Mouse (Mus musculus) stomach, embryonic 16.5 days (tissue): ENCODE measurements around the gene Krt87. TPM values are rescaled to one million over a fixed set of nuclear protein-coding genes. Genes with fewer than 3 reads are reported as not detected.

Experiments
- ATAC-seq: fragments of 200-750 bp; cut with Nextera tagmentation; 2 replicates; pipeline ENCODE4 v1.8.0; 2017; ENCODE audit warnings: moderate number of reproducible peaks, moderate TSS enrichment; ENCODE audit not compliant: insufficient read depth, low FRiP score
- H3K27ac ChIP-seq: fragments of 300-500 bp; sonication (generic); 2 replicates; pipeline ENCODE4 v1.5.1; 2014; ENCODE audit warnings: low read length
- H3K27me3 ChIP-seq: fragments of 300-500 bp; sonication (generic); 2 replicates; pipeline ENCODE4 v1.6.1; 2014; ENCODE audit warnings: low read length, control low read depth, mixed read lengths; ENCODE audit not compliant: control insufficient read depth, insufficient read depth
- H3K36me3 ChIP-seq: fragments of 300-500 bp; sonication (generic); 2 replicates; pipeline ENCODE4 v1.6.1; 2014; ENCODE audit warnings: low read length; ENCODE audit not compliant: control insufficient read depth, insufficient read depth
- H3K4me1 ChIP-seq: fragments of 300-500 bp; sonication (generic); 2 replicates; pipeline ENCODE4 v1.6.1; 2014; ENCODE audit warnings: low read length, control low read depth, mixed read lengths; ENCODE audit not compliant: control insufficient read depth, insufficient read depth
- H3K4me2 ChIP-seq: fragments of 300-500 bp; sonication (generic); 2 replicates; pipeline ENCODE4 v1.6.1; 2014; ENCODE audit warnings: low read depth, low read length, mixed read lengths
- H3K4me3 ChIP-seq: fragments of 300-500 bp; sonication (generic); replicated peaks from 2 replicates; pipeline ENCODE4 v1.5.1; 2014; ENCODE audit warnings: mild to moderate bottlenecking, low read length
- H3K9ac ChIP-seq: fragments of 300-500 bp; sonication (generic); 2 replicates; pipeline ENCODE4 v1.6.1; 2014; ENCODE audit warnings: low read length
- H3K9me3 ChIP-seq: fragments of 300-500 bp; sonication (generic); replicated peaks from 2 replicates; pipeline ENCODE4 v1.6.1; 2016; ENCODE audit warnings: low read length, control low read depth; ENCODE audit not compliant: control insufficient read depth
- WGBS: fragments of 180-500 bp; shearing (Covaris S2); extraction: QIAGEN DNeasy Blood & Tissue Kit; methylation state at CpG from one replicate; pipeline ENCODE4 v1.1.7; 2014; 5-methylcytosine and 5-hydroxymethylcytosine counted together
- polyA plus RNA-seq: library from polyadenylated mRNA; unstranded; fragments of >200 nt; fragmentation: Nextera tagmentation; extraction: Ambion mirVana; gene quantifications from 2 replicates; pipeline ENCODE4 v1.2.1, GENCODE M21; 2015

Krt87 gene
- 0.19 and 0.26 TPM in 2 replicates for polyA plus RNA-seq

GRCm38 (mm10) chr15:101438555-101438954 lies at the start of gene Krt87:
Krt87 (minus strand) TSS chr15:101438804.
- H3K4me3 ChIP-seq: peak within 1 kb of the TSS; percentile 14; the same call in 1 of the 2 replicates
- no peaks in the 10 kb centered on the region for H3K36me3 ChIP-seq
- H3K4me1 ChIP-seq: peaks cover 6% of the 10 kb centered on the region; the same call in 1 of the 2 replicates
- H3K27me3 ChIP-seq: peaks cover 19% of the 10 kb centered on the region; the same call in 1 of the 2 replicates
- no peak within 1 kb of the TSS for H3K9ac ChIP-seq
- WGBS: 3% methylated on average over 32 of the region's 34 CpGs
- no peak for ATAC-seq
- H3K4me2 ChIP-seq: peak within 1 kb of the TSS; percentile 42; the same call in 1 of the 2 replicates
- H3K27ac ChIP-seq: no peak within 1 kb of the TSS
- no peaks in the 10 kb centered on the region for H3K9me3 ChIP-seq

- H3K9ac ChIP-seq: no peak overlapping the region
- no peak for ATAC-seq
- WGBS: 77% methylated on average over 11 of the region's 11 CpGs
- H3K4me1 ChIP-seq: peaks cover 3% of the 10 kb centered on the region; the same call in 1 of the 2 replicates
- H3K9me3 ChIP-seq: no peaks in the 10 kb centered on the region
- H3K27ac ChIP-seq: no peak overlapping the region
- H3K27me3 ChIP-seq: no peaks in the 10 kb centered on the region
- no peak overlapping the region for H3K4me3 ChIP-seq
- no peak overlapping the region for H3K4me2 ChIP-seq
- H3K36me3 ChIP-seq: no peaks in the 10 kb centered on the region
Measured at GRCm38 (mm10) chr15:101485911-101486635, 47.5 kb upstream of the Krt87 start.

GRCm38 (mm10) chr15:101484939-101485338 lies 46.3 kb upstream of the Krt87 start:
- no peaks in the 10 kb centered on the region for H3K27me3 ChIP-seq
- H3K9ac ChIP-seq: no peak overlapping the region
- H3K27ac ChIP-seq: no peak overlapping the region
- no peak overlapping the region for H3K4me3 ChIP-seq
- no peak for ATAC-seq
- no peak overlapping the region for H3K4me2 ChIP-seq
- 80% methylated on average over 1 of the region's 1 CpGs for WGBS
- peaks cover 3% of the 10 kb centered on the region; the same call in 1 of the 2 replicates for H3K4me1 ChIP-seq
- H3K9me3 ChIP-seq: no peaks in the 10 kb centered on the region
- no peaks in the 10 kb centered on the region for H3K36me3 ChIP-seq

GRCm38 (mm10) chr15:101483646-101484045 lies 45.0 kb upstream of the Krt87 start:
- Histone ChIP-seq H3K36me3 (no peaks in the 10 kb centered on the region), H3K4me1 (peaks cover 3% of the 10 kb centered on the region; the same call in 1 of the 2 replicates), H3K4me3 (no peak overlapping the region), H3K4me2 (no peak overlapping the region), H3K27ac (no peak overlapping the region), H3K9ac (no peak overlapping the region), H3K27me3 (0 out of 2 replicates have a peak, but pooled peaks cover 3% of the 10 kb centered on the region), H3K9me3 (no peaks in the 10 kb centered on the region)
- 78% methylated on average over 1 of the region's 1 CpGs for WGBS
- no peak for ATAC-seq

DNA sequence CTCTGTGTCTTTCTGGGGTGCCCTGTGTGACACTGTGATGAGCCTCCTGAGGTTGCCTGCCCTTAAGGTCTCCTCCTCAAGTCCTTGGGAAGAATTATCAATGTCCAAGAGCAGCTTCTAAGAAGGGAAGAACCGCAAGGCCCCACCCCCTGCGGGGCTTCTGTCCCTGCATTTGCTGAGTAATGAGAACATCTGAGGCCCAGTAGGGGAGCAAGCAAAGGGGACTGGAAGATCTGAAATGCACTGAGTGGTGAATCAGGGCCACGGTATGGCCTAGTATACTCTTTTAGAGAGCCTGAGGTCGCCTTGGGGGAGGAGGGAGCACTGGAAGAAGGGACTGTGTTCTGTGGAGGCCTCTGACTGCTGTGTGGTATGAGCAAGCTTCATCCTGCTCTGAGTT lies 43.5 kb upstream of the Krt87 start:
- Histone ChIP-seq H3K36me3 (no peaks in the 10 kb centered on the region), H3K9ac (no peak overlapping the region), H3K4me2 (no peak overlapping the region), H3K27ac (no peak overlapping the region), H3K27me3 (0 out of 2 replicates have a peak, but pooled peaks cover 4% of the 10 kb centered on the region), H3K4me3 (no peak overlapping the region), H3K4me1 (peaks cover 3% of the 10 kb centered on the region; the same call in 1 of the 2 replicates), H3K9me3 (no peaks in the 10 kb centered on the region)
- ATAC-seq: no peak
- WGBS: 31% methylated on average over 4 of the region's 4 CpGs

DNA sequence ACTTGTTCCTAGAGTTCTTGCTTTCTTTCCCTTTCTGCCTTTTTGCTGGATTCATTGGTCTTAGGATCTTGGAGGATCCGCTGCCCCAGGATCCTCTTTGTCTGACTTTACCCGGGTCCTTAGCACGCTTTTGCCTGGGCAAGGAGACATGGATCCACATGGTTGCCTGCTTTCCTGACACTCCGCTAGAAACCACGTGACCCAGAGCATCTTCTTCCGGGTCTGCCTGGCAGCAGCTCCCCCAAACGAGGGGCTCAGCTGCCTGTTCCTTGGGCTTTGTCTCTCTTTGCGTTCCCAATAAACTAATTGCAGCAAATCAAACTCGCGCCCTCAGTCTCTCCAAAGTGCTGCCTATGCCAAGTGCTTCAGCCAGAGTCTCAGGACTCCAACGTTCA lies 41.1 kb upstream of the Krt87 start:
- Histone ChIP-seq H3K4me2 (peak overlapping the region; percentile 57), H3K4me3 (peak overlapping the region; percentile 38), H3K9ac (0 out of 2 replicates have a peak overlapping the region, but pooled peaks have one; percentile 42), H3K27ac (no peak overlapping the region), H3K9me3 (no peaks in the 10 kb centered on the region), H3K27me3 (0 out of 2 replicates have a peak, but pooled peaks cover 4% of the 10 kb centered on the region), H3K36me3 (no peaks in the 10 kb centered on the region), H3K4me1 (peaks cover 3% of the 10 kb centered on the region; the same call in 1 of the 2 replicates)
- no peak for ATAC-seq
- 29% methylated on average over 11 of the region's 11 CpGs for WGBS

- peak overlapping the region; percentile 38 for H3K4me3 ChIP-seq
- H3K4me1 ChIP-seq: peaks cover 3% of the 10 kb centered on the region; the same call in 1 of the 2 replicates
- H3K36me3 ChIP-seq: no peaks in the 10 kb centered on the region
- no peaks in the 10 kb centered on the region for H3K9me3 ChIP-seq
- H3K27ac ChIP-seq: no peak overlapping the region
- peak; percentile 49; the same call in 1 of the 2 replicates for ATAC-seq
- peak overlapping the region; percentile 42; the same call in 1 of the 2 replicates for H3K9ac ChIP-seq
- WGBS: 7% methylated on average over 31 of the region's 31 CpGs
- H3K4me2 ChIP-seq: peak overlapping the region; percentile 57
- H3K27me3 ChIP-seq: 0 out of 2 replicates have a peak, but pooled peaks cover 4% of the 10 kb centered on the region
Measured at GRCm38 (mm10) chr15:101479007-101479665, 40.5 kb upstream of the Krt87 start.

DNA sequence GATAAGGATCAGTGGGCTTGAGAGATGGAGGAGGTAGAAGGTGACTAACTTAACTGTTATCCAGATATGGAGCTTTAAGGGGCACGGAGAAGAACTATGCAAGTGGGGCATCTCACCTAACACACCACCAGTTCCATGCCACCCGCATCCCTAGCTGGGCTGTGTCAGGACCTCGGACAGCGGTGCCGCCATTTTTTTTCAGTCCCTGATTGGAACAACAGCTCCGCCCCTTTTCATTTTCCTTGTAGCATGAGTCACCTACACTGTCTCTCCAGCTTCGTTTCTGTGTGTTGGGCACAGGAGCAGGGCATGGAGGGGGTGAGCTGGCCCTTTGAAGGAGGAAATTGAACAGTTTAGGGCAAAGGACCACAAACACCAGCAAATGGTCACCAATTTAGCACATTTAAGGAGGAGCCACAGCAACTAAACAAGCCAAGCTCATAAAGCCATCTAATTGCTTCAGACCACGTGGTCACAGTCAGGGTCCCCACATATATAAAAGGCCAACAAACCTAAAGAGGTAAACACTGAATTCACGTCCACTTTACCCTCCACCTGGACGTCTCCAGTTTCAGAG lies 34.4 kb upstream of the Krt87 start, which contains the start of gene Krt86:
Gene Krt86 (plus strand): TSS at position 527 of the 577 bp plus-strand sequence.
- Histone ChIP-seq H3K4me2 (no peak within 1 kb of the TSS), H3K9me3 (no peaks in the 10 kb centered on the region), H3K36me3 (no peaks in the 10 kb centered on the region), H3K4me1 (no peaks in the 10 kb centered on the region), H3K27ac (no peak within 1 kb of the TSS), H3K27me3 (no peaks in the 10 kb centered on the region), H3K9ac (no peak within 1 kb of the TSS), H3K4me3 (no peak within 1 kb of the TSS)
- ATAC-seq: no peak
- WGBS: 25% methylated on average over 10 of the region's 10 CpGs
